Mouse (Mus musculus): ENCODE results near the gene Recql. TPM values are rescaled to one million over a fixed set of nuclear protein-coding genes. Genes with fewer than 3 reads are reported as not detected.

Recql gene
- total and polyA plus RNA-seq, 3 experiments, result 39.1 to 48.4 TPM; not detected in 1

- no peaks in the 10 kb centered on the region for H3K9me3 ChIP-seq (replicated peaks; ENCODE audit: insufficient read depth, low read length)
- peaks cover 0 to 2% of the 10 kb centered on the region in 2 experiments; a peak in 2 of 4 replicates for H3K4me1 ChIP-seq (ENCODE audit: control insufficient read depth in 1 of 2, insufficient read depth in 2 of 2, low read length in 2 of 2)
- H3K36me3 ChIP-seq (ENCODE audit: control insufficient read depth in 1 of 2, insufficient read depth in 2 of 2, low read length in 2 of 2), result peaks cover 0 to 4% of the 10 kb centered on the region in 2 experiments; a peak in 2 of 4 replicates
- TF ChIP-seq TAL1 (IDR thresholded peaks at IDR 0.05; ENCODE audit: low read length) (no peak), RAD21 (IDR thresholded peaks at IDR 0.05; ENCODE audit: low read depth, low read length) (no peak), RCOR1 (IDR thresholded peaks at IDR 0.05; ENCODE audit: low read depth, low read length) (peak; percentile 55; the same call in 1 of the 2 replicates), SIN3A (IDR thresholded peaks at IDR 0.05; ENCODE audit: low read length) (0 out of 2 replicates have a peak, but pooled peaks have one; percentile 19), ETS1 (IDR thresholded peaks at IDR 0.05; ENCODE audit: low read depth, low read length) (0 out of 2 replicates have a peak, but pooled peaks have one; percentile 34), TBP (IDR thresholded peaks at IDR 0.05; ENCODE audit: low read depth, low read length) (no peak), TCF12 (IDR thresholded peaks at IDR 0.05; ENCODE audit: low read depth, low read length) (0 out of 2 replicates have a peak, but pooled peaks have one; percentile 33), ZKSCAN1 (IDR thresholded peaks at IDR 0.05; ENCODE audit: low read depth, low read length) (no peak), ZMIZ1 (IDR thresholded peaks at IDR 0.05; ENCODE audit: low read depth, low read length) (no peak), USF1 (IDR thresholded peaks at IDR 0.05; ENCODE audit: low read depth, low read length) (no peak), MYB (IDR thresholded peaks at IDR 0.05; ENCODE audit: low read depth, low read length) (no peak), ZNF384 (IDR thresholded peaks at IDR 0.05; ENCODE audit: low read depth, low read length) (no peak), NELFE (IDR thresholded peaks at IDR 0.05; ENCODE audit: low read depth, low read length) (no peak), GATA1 (IDR thresholded peaks at IDR 0.05; ENCODE audit: low read depth, low read length) (peak; percentile 51), ZC3H11A (IDR thresholded peaks at IDR 0.05; ENCODE audit: low read depth, low read length) (no peak), MXI1 (IDR thresholded peaks at IDR 0.05; ENCODE audit: low read depth, low read length) (no peak), USF2 (IDR thresholded peaks at IDR 0.05; ENCODE audit: borderline replicate concordance in 1 of 2, insufficient read depth in 1 of 2, low read depth in 1 of 2, low read length in 2 of 2) (no peak), EP300 (IDR thresholded peaks at IDR 0.05; ENCODE audit: low read depth in 1 of 2, low read length in 2 of 2) (peak; percentile 33 to 59; a peak in 2 of 4 replicates), MAX (IDR thresholded peaks at IDR 0.05; ENCODE audit: low read length) (no peak; the same call in 1 of the 2 replicates)
- H3K4me3 ChIP-seq (ENCODE audit: control insufficient read depth in 1 of 2, insufficient read depth in 1 of 2, low read depth in 2 of 2, low read length in 2 of 2), result no peak overlapping the region
- H3K79me2 ChIP-seq (ENCODE audit: control insufficient read depth, insufficient read depth, low read length, poor library complexity), result no peaks in the 10 kb centered on the region
- peak; percentile 48 for DNase-seq (ENCODE audit: low read depth, low spot score)
- no peak overlapping the region for H3K9ac ChIP-seq (ENCODE audit: control insufficient read depth, low read depth, low read length, poor library complexity, severe bottlenecking)
- H3K27me3 ChIP-seq (ENCODE audit: control insufficient read depth in 1 of 2, insufficient read depth in 2 of 2, low read length in 2 of 2), result no peaks in the 10 kb centered on the region
- H3K27ac ChIP-seq (ENCODE audit: control insufficient read depth, low read depth, low read length), result peak overlapping the region; percentile 34; the same call in 1 of the 2 replicates
Measured at GRCm38 (mm10) chr6:142317106-142317505, 69.8 kb downstream of the Recql start.

GRCm38 (mm10) chr6:142314285-142314684, 72.6 kb downstream of the Recql start:
- DNase-seq (ENCODE audit: low read depth, low spot score), result no peak
- H3K4me3 ChIP-seq (ENCODE audit: control insufficient read depth in 1 of 2, insufficient read depth in 1 of 2, low read depth in 2 of 2, low read length in 2 of 2), result no peak overlapping the region
- peaks cover 0 to 4% of the 10 kb centered on the region in 2 experiments; a peak in 2 of 4 replicates for H3K36me3 ChIP-seq (ENCODE audit: control insufficient read depth in 1 of 2, insufficient read depth in 2 of 2, low read length in 2 of 2)
- H3K9me3 ChIP-seq (replicated peaks; ENCODE audit: insufficient read depth, low read length), result no peaks in the 10 kb centered on the region
- H3K27ac ChIP-seq (ENCODE audit: control insufficient read depth, low read depth, low read length), result no peak overlapping the region
- TF ChIP-seq RAD21 (IDR thresholded peaks at IDR 0.05; ENCODE audit: low read depth, low read length) (no peak), MEF2A (IDR thresholded peaks at IDR 0.05; ENCODE audit: extremely low read depth, insufficient replicate concordance, low read depth, low read length, poor library complexity, severe bottlenecking) (no peak), POLR2AphosphoS2 (IDR thresholded peaks at IDR 0.05; ENCODE audit: low read length) (no peak), ETS1 (IDR thresholded peaks at IDR 0.05; ENCODE audit: low read depth, low read length) (no peak), POLR2AphosphoS5 (IDR thresholded peaks at IDR 0.05; ENCODE audit: borderline replicate concordance, low read depth, low read length) (no peak), ZMIZ1 (IDR thresholded peaks at IDR 0.05; ENCODE audit: low read depth, low read length) (no peak)
- H3K27me3 ChIP-seq (ENCODE audit: control insufficient read depth in 1 of 2, insufficient read depth in 2 of 2, low read length in 2 of 2), result no peaks in the 10 kb centered on the region
- H3K4me1 ChIP-seq (ENCODE audit: control insufficient read depth in 1 of 2, insufficient read depth in 2 of 2, low read length in 2 of 2), result peaks cover 0 to 2% of the 10 kb centered on the region in 2 experiments; a peak in 2 of 4 replicates
- no peak overlapping the region for H3K9ac ChIP-seq (ENCODE audit: control insufficient read depth, low read depth, low read length, poor library complexity, severe bottlenecking)
- H3K79me2 ChIP-seq (ENCODE audit: control insufficient read depth, insufficient read depth, low read length, poor library complexity), result no peaks in the 10 kb centered on the region

Data from MEL (cell line).